Mouse (Mus musculus): ENCODE results near the gene Wasf3. TPM values are rescaled to one million over a fixed set of nuclear protein-coding genes. Genes with fewer than 3 reads are reported as not detected.

Wasf3 gene
- polyA plus RNA-seq, 1 experiment from 2014 or later, result 7.7 TPM

DNA sequence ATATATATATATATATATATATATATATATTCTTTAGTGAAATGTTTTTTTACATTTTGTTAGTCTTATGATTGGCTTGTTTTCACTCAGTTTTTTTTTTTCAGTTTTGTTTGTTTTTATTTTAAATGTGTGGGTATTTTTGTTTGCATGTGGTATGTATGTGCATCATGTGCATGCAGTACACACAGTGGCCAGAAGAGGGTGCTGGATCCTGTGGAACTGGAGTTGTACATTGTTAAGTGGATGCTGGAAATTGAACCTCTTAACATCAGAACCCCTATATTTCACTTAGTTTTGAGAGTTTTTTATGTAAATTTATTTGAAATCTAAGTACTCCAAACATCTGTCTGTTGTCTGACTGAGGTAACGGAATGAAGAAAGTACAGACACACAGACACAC lies 21.3 kb downstream of the Wasf3 start:
- Histone ChIP-seq H3K9me3 (no peaks in the 10 kb centered on the region), H3K27ac (replicated peaks) (no peak overlapping the region), H3K27me3 (replicated peaks; ENCODE audit: low read depth, poor library complexity, severe bottlenecking) (no peaks in the 10 kb centered on the region), H3K4me3 (no peak overlapping the region), H3K4me1 (peaks cover 31% of the 10 kb centered on the region), H3K36me3 (replicated peaks) (no peaks in the 10 kb centered on the region)
- 95% methylated on average over 1 of the region's 1 CpGs for WGBS
- no peak for DNase-seq (ENCODE audit: low spot score)

DNA sequence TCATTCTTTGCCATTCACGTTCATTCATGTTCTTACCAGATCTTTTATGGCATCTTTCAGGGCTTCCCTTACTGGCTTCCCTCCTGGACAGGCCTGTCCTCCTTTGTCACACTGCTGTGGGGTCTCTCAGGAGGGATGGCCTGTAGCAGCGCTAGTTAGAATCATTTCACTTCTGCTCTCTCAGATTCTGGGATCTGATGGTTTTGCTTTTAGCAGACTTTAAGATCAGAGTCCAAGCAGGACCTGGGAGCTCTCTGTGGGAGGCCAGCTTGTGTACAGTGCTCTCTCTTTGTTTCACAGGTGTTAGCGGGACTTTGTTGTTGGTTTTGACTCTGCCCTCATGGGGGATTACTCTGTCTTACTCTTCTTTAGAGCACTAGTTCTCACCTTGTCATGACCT lies 23.0 kb downstream of the Wasf3 start:
- Histone ChIP-seq H3K36me3 (replicated peaks) (no peaks in the 10 kb centered on the region), H3K9me3 (no peaks in the 10 kb centered on the region), H3K27ac (replicated peaks) (peak overlapping the region; percentile 51; the same call in 1 of the 2 replicates), H3K27me3 (replicated peaks; ENCODE audit: low read depth, poor library complexity, severe bottlenecking) (no peaks in the 10 kb centered on the region), H3K4me1 (peaks cover 33% of the 10 kb centered on the region), H3K4me3 (no peak overlapping the region)
- 54% methylated on average over 3 of the region's 3 CpGs for whole genome bisulfite sequencing
- no peak for DNase-seq (ENCODE audit: low spot score)

DNA sequence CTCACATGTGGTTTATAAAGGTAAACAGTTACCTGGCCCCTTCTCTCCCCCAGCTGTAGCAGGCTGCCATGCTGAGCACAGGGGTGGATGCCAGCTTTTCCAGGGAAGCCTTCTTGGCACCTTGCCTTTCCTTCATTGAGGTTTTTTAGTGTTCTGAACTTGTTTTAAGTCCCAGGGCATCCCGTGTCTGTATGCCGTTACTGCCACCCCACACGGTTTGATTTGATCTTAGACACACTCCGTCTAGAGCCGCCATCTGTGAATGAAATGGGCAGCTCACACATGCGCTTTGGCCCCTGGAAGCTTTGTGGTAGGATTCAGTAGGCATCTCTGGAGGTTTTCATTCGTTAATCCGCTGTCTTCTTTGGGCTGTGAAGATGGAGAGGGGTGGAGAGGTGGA lies 23.8 kb downstream of the Wasf3 start:
- Histone ChIP-seq H3K4me1 (peaks cover 36% of the 10 kb centered on the region), H3K4me3 (no peak overlapping the region), H3K27ac (replicated peaks) (no peak overlapping the region), H3K36me3 (replicated peaks) (no peaks in the 10 kb centered on the region), H3K9me3 (no peaks in the 10 kb centered on the region), H3K27me3 (replicated peaks; ENCODE audit: low read depth, poor library complexity, severe bottlenecking) (no peaks in the 10 kb centered on the region)
- 89% methylated on average over 8 of the region's 8 CpGs for WGBS
- DNase-seq (ENCODE audit: low spot score), result no peak

DNA sequence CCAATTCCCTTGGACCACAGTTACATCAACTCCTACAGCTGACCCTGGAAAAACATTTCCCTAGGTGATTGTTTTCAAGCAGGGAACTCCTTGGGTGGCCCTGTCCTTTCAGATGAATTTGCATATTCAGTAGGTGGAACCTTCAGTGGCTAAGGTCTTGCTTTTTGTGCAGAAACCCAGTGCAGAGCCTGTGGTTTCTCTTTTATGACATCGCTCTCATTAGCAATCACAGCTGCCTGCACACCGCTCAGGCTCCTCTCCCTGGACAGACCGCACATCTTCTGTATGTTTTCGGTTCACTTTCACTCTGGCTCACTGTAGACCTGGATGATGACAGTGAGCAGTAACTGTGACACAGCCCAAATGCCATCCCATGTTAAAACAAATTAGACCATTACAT lies 26.0 kb downstream of the Wasf3 start:
- DNase-seq (ENCODE audit: low spot score), result no peak
- no peaks in the 10 kb centered on the region for H3K27me3 ChIP-seq (replicated peaks; ENCODE audit: low read depth, poor library complexity, severe bottlenecking)
- no peak overlapping the region for H3K27ac ChIP-seq (replicated peaks)
- WGBS, result 94% methylated on average over 4 of the region's 4 CpGs
- no peak overlapping the region for H3K4me3 ChIP-seq
- H3K36me3 ChIP-seq (replicated peaks), result no peaks in the 10 kb centered on the region
- no peaks in the 10 kb centered on the region for H3K9me3 ChIP-seq
- H3K4me1 ChIP-seq, result peaks cover 34% of the 10 kb centered on the region

DNA sequence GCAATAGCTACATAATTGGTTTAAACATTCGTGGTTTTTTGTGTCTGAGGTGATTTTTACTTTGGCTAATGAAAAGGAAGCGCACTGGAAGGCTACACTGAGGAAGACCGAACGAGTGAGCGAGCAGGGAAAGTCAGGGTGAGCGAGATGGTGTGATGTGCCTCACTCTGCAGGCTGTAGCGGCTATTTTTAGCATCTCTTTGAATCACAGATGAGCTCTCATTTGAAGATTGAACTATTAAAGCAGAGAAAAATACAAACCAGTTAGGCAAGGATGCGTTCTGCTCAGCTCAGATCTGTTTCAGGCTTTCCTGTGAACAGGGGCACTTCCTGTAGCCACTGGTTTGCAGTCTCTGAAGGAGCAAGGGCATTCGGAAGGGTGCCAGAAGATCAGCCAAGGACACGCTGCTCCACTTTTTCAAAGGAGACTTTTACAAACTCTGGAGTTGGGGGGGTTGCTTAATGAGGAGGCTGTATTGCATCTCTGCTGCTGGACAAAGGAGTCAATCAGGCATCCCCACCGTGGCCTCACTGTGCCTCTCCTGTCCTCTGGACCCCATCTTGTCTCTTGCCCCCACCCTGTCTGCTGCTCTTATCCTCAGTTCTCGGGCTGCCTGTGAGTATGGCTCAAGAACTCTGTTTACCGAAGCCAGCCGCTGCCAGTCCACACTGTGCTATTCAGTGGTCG lies 28.1 kb downstream of the Wasf3 start:
- Histone ChIP-seq H3K36me3 (replicated peaks) (no peaks in the 10 kb centered on the region), H3K27me3 (replicated peaks; ENCODE audit: low read depth, poor library complexity, severe bottlenecking) (no peaks in the 10 kb centered on the region), H3K9me3 (no peaks in the 10 kb centered on the region), H3K4me1 (peaks cover 29% of the 10 kb centered on the region), H3K4me3 (no peak overlapping the region), H3K27ac (replicated peaks) (no peak overlapping the region; the same call in 1 of the 2 replicates)
- WGBS, result 77% methylated on average over 15 of the region's 15 CpGs
- no peak for DNase-seq (ENCODE audit: low spot score)

DNA sequence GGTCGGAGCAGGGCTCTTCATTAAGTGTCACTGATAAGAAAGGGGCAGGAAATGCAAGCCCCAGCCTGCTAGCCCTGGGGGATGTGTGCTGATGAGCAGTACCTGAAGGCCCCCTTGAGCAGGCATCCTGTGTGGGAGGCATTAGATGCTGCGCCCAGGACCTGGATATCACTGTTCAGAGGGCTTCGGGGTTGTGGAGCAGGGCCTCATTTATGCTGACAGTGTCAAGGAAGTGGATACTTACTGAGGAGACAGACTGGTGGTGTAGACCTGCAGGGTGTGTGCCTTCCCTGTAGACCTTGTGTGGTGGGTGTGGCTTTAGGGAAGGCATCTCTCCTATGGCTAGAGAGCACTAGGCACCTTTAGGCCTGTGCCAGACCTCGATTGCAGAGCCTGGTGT lies 29.8 kb downstream of the Wasf3 start:
- 85% methylated on average over 4 of the region's 4 CpGs for WGBS
- no peak overlapping the region for H3K27ac ChIP-seq (replicated peaks)

DNA sequence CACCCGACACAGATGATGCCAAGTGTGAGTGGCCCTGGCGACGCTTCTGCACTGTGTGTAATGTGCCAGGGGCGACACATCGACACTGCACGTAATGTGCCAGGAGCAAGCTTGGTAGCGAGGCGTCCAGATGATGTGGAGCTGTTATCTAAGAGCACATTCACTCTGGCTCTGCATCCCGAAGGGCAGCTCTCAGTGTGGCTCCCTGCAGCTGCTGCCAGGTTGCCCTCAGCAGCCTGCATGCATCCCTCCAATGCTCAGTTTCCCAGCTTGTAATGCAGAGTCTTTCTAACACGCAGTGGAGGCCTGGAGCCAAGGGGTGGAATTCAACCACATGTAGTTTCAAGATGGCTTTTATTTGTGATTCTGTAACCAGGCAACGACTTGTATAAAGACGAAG lies 30.4 kb downstream of the Wasf3 start:
- no peaks in the 10 kb centered on the region for H3K9me3 ChIP-seq
- WGBS, result 92% methylated on average over 12 of the region's 12 CpGs
- H3K4me3 ChIP-seq, result no peak overlapping the region
- H3K27me3 ChIP-seq (replicated peaks; ENCODE audit: low read depth, poor library complexity, severe bottlenecking), result no peaks in the 10 kb centered on the region
- no peak for DNase-seq (ENCODE audit: low spot score)
- H3K27ac ChIP-seq (replicated peaks), result no peak overlapping the region
- H3K36me3 ChIP-seq (replicated peaks), result no peaks in the 10 kb centered on the region
- H3K4me1 ChIP-seq, result peaks cover 20% of the 10 kb centered on the region

More for the DNA sequence above, 29.8 kb downstream of the Wasf3 start:
- Histone ChIP-seq H3K4me1 (peaks cover 20% of the 10 kb centered on the region), H3K9me3 (no peaks in the 10 kb centered on the region), H3K36me3 (replicated peaks) (no peaks in the 10 kb centered on the region), H3K4me3 (no peak overlapping the region), H3K27me3 (replicated peaks; ENCODE audit: low read depth, poor library complexity, severe bottlenecking) (no peaks in the 10 kb centered on the region)
- no peak for DNase-seq (ENCODE audit: low spot score)

DNA sequence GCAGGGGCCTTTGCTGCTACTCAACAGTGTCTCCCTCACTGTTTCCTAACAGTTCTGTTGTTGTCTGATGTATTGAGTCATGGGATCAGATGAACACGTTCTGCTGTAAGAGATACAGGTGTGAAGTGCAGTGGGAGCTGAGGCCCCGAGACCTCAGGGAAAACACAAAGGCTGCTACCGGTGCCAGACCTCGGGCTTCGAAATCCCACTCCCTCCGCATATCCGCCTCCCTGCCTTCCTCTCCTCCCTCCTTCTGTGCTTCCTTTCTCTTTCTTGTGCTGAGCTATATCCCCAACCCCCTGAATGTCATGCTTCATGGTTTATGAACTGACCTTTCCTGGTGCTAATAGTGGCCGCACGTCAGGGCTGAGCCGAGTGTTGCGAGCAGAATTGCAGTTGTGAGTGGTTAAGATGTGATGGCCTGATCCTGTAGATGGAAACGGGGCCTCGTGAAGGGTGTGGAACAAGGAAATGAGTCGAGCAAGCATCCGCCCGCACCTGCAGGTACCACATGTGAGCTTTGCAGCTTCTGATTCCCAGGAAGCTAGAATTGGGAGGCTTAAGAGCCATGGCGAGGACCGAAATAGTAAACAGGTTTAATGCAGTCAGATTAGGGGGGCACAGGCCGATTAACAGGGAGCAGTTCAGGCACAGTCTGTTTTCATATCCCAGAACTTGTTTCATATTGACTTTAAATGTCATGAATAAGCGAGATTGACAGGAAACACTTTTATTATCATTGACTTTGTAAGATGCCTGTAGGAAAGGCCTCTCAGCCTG lies 31.7 kb downstream of the Wasf3 start:
- no peak for DNase-seq (ENCODE audit: low spot score)
- 84% methylated on average over 20 of the region's 20 CpGs for WGBS
- H3K27me3 ChIP-seq (replicated peaks; ENCODE audit: low read depth, poor library complexity, severe bottlenecking), result no peaks in the 10 kb centered on the region
- H3K27ac ChIP-seq (replicated peaks), result no peak overlapping the region
- H3K36me3 ChIP-seq (replicated peaks), result no peaks in the 10 kb centered on the region
- no peaks in the 10 kb centered on the region for H3K9me3 ChIP-seq
- peaks cover 10% of the 10 kb centered on the region for H3K4me1 ChIP-seq
- H3K4me3 ChIP-seq, result no peak overlapping the region

DNA sequence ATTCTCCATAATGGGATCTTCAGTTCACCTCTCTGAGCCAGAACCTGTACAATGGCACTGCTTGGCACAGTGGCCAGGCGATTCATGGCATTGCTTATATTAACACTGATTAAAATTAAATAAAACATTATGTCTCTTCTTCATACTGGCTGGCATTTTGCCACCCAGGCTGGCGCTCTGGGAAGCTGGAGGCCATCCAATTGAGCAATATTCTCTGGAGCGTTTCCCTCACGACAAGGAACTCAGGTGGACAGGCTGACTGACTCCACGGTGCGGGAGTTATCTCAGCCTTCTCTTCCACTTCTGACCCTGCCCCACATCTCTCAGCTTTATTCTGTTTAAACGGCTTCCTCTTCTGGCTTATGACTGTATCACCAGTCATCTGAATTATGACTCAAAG lies 33.3 kb downstream of the Wasf3 start:
- H3K4me1 ChIP-seq, result peaks cover 6% of the 10 kb centered on the region
- H3K27ac ChIP-seq (replicated peaks), result no peak overlapping the region
- WGBS, result 94% methylated on average over 7 of the region's 7 CpGs
- no peaks in the 10 kb centered on the region for H3K9me3 ChIP-seq
- H3K36me3 ChIP-seq (replicated peaks), result no peaks in the 10 kb centered on the region
- H3K4me3 ChIP-seq, result no peak overlapping the region
- H3K27me3 ChIP-seq (replicated peaks; ENCODE audit: low read depth, poor library complexity, severe bottlenecking), result no peaks in the 10 kb centered on the region
- DNase-seq (ENCODE audit: low spot score), result no peak

DNA sequence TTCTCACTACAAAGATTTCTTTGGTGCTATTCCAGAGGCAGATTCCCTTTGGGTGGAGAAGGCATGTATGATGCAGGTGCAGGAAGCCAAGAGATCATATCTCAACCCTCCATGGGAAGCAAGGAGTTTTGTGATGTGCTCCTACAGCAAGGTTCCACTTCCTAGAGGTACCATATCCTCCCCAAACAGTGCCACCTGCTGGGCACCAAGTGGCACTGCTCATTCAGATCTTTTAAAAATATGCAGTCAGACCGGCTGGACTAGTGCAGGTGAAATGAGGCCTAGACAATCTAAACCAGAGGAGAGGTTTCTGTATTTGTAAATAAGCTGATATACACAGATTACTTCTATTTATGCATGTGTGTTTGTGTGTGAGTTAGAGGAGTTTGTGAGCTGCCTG lies 35.3 kb downstream of the Wasf3 start:
- Histone ChIP-seq H3K9me3 (no peaks in the 10 kb centered on the region), H3K36me3 (replicated peaks) (no peaks in the 10 kb centered on the region), H3K4me1 (no peaks in the 10 kb centered on the region), H3K27me3 (replicated peaks; ENCODE audit: low read depth, poor library complexity, severe bottlenecking) (no peaks in the 10 kb centered on the region), H3K4me3 (no peak overlapping the region), H3K27ac (replicated peaks) (no peak overlapping the region)
- WGBS, result 68% methylated on average over 1 of the region's 1 CpGs
- DNase-seq (ENCODE audit: low spot score), result peak; percentile 48

DNA sequence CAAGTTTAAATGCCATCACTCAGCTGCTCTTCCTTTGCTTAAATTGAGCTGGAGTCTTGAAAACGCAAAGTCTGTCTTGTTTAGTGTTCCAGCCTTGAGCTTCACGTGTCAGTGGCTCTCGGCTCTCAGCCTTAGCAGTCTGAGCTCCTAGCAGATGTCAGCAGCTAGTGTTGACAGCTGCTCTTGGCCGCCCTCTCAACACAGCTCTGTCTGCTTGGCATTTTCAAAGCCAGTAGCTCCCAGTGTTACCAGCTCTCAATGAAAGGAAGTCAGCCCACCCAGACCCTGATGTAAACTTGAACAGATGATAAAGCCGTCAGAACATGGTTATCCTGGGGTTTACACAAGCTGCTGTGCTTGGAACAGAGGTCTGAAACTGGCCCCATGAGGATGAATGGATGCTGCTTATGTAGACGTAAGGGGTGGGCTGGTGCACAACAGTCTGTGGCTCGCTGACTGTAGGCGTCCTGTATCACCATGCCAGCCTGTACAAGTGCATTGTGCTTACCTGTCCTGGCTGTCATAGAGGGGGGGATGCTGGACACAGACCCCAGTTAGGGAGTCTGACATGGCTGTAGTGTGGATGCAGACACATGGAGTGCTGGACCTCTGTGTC lies 40.0 kb downstream of the Wasf3 start:
- no peak for DNase-seq (ENCODE audit: low spot score)
- no peaks in the 10 kb centered on the region for H3K4me1 ChIP-seq
- WGBS, result 79% methylated on average over 8 of the region's 8 CpGs

DNA sequence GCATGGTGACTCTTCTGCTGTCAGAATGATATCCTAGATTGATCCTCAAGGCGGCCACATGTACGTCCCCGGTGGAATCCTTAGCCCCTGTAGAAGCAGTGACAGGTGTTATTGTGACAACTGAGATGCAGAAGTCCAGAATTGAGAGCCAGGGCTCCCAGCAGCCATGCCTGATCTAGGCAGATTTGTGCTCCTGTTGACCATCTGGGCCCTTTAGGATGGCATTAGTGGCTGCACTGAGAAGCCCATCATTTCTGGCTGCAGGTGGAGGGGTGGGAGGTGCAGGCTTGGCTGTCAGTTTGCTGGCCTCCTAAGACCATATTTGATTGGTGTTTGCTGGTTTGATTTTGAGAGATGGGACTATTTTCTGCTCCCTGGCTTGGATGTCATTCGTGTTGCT lies 40.9 kb downstream of the Wasf3 start:
- H3K36me3 ChIP-seq (replicated peaks), result peaks cover 9% of the 10 kb centered on the region; the same call in 1 of the 2 replicates
- H3K4me3 ChIP-seq, result no peak overlapping the region
- H3K9me3 ChIP-seq, result no peaks in the 10 kb centered on the region
- 93% methylated on average over 4 of the region's 4 CpGs for WGBS
- no peak overlapping the region for H3K27ac ChIP-seq (replicated peaks)
- DNase-seq (ENCODE audit: low spot score), result no peak
- no peaks in the 10 kb centered on the region for H3K4me1 ChIP-seq
- no peaks in the 10 kb centered on the region for H3K27me3 ChIP-seq (replicated peaks; ENCODE audit: low read depth, poor library complexity, severe bottlenecking)

More for the DNA sequence above, 40.0 kb downstream of the Wasf3 start:
- Histone ChIP-seq H3K27ac (replicated peaks) (no peak overlapping the region), H3K27me3 (replicated peaks; ENCODE audit: low read depth, poor library complexity, severe bottlenecking) (no peaks in the 10 kb centered on the region), H3K9me3 (no peaks in the 10 kb centered on the region), H3K36me3 (replicated peaks) (peaks cover 9% of the 10 kb centered on the region; the same call in 1 of the 2 replicates), H3K4me3 (no peak overlapping the region)

DNA sequence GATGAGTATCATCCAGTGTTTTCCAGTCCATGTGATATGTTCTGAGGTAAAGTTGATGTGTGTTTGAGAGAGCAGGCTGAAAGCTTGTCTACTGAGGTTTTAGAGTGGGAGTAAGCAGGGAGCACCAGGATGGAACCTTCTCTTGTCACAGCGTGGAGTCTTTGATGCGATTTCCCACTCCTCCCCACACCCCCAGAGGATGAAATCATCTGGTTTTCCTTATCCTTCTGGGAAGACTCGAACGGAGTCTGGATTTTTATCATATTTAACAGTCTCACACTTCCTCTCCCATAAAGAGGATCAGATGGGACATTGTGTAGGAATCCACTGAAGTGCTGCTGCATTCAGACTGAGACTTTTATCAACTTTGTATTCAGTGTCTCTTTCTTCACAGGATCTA lies 43.3 kb downstream of the Wasf3 start:
- Histone ChIP-seq H3K9me3 (no peaks in the 10 kb centered on the region), H3K36me3 (replicated peaks) (peaks cover 9% of the 10 kb centered on the region; the same call in 1 of the 2 replicates), H3K4me3 (no peak overlapping the region), H3K27ac (replicated peaks) (no peak overlapping the region), H3K4me1 (no peaks in the 10 kb centered on the region), H3K27me3 (replicated peaks; ENCODE audit: low read depth, poor library complexity, severe bottlenecking) (no peaks in the 10 kb centered on the region)
- 80% methylated on average over 4 of the region's 4 CpGs for WGBS
- DNase-seq (ENCODE audit: low spot score), result no peak
